Comparison of ENCODE assay signal across 27 mouse cellular contexts in the genomic region with DNA sequence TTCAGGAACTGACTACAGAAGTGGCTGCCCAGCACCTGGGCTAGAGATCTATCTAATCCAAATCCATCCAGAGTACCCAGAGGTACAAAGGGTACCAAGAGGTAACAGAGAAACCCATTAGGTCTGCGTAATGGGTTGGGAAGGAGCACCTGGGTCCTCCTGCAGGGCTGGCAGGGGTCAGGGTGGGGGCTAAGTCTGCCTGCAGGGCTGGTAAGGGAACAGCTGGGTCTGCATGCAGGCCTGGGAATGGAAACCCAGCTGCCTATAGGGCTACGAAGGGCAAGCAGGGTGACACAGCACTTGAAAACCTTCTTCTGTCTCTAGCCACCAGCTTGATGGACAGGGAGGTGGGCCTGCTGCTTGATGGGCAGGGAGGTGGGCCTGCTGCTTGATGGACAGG. TPM values are rescaled to one million over a fixed set of nuclear protein-coding genes. Genes with fewer than 3 reads are reported as not detected.
DNase-seq lines count a peak whose midpoint lies in the region; ATAC-seq and TF ChIP-seq lines count a peak whose summit lies in the region.
"Had no signal": no experiment of that assay in that cellular context is flagged by ENCODE, and none has a peak within 500 bp of the region (broad histone marks: within the 10 kb centered on the region; RNA-seq: fewer than 3 reads in every experiment).

No protein-coding gene starts in this region.

- H3K9me3 ChIP-seq in forebrain, embryonic 15.5 days: no peaks in the 10 kb centered on the region
- H3K9me3 ChIP-seq in forebrain, postnatal 0 days (ENCODE audit: low read length): no peaks in the 10 kb centered on the region
- no peaks in the 10 kb centered on the region for H3K9me3 ChIP-seq in hindbrain, embryonic 12.5 days (replicated peaks)
- no peaks in the 10 kb centered on the region for H3K9me3 ChIP-seq in hindbrain, embryonic 14.5 days (ENCODE audit: control insufficient read depth, low read length)
- H3K9me3 ChIP-seq in midbrain, embryonic 15.5 days: no peaks in the 10 kb centered on the region
- no peaks in the 10 kb centered on the region for H3K9me3 ChIP-seq in midbrain, postnatal 0 days (ENCODE audit: low read length)
- H3K9me3 ChIP-seq: embryonic facial prominence, embryonic 13.5 days; heart, embryonic 12.5 days; heart, embryonic 15.5 days; hindbrain, embryonic 15.5 days had no signal

- no peak overlapping the region for H3K4me3 ChIP-seq in forebrain, embryonic 15.5 days
- no peak overlapping the region for H3K4me3 ChIP-seq in forebrain, postnatal 0 days (ENCODE audit: low read depth, low read length)
- no peak overlapping the region for H3K4me3 ChIP-seq in hindbrain, embryonic 12.5 days
- no peak overlapping the region for H3K4me3 ChIP-seq in hindbrain, embryonic 14.5 days (replicated peaks; ENCODE audit: low read length)
- no peak overlapping the region for H3K4me3 ChIP-seq in midbrain, embryonic 15.5 days
- H3K4me3 ChIP-seq in midbrain, postnatal 0 days (ENCODE audit: low read depth, low read length): no peak overlapping the region
- H3K4me3 ChIP-seq: embryonic facial prominence, embryonic 13.5 days; erythroblast, embryonic 14.5 days; heart, embryonic 12.5 days; heart, embryonic 15.5 days; hindbrain, embryonic 15.5 days had no signal

- H3K9ac ChIP-seq in forebrain, embryonic 15.5 days (replicated peaks): no peak overlapping the region
- H3K9ac ChIP-seq in forebrain, postnatal 0 days: no peak overlapping the region
- no peak overlapping the region for H3K9ac ChIP-seq in hindbrain, embryonic 12.5 days
- no peak overlapping the region for H3K9ac ChIP-seq in hindbrain, embryonic 14.5 days
- H3K9ac ChIP-seq in midbrain, embryonic 15.5 days: no peak overlapping the region
- no peak overlapping the region for H3K9ac ChIP-seq in midbrain, postnatal 0 days (replicated peaks; ENCODE audit: low read length, poor library complexity, severe bottlenecking)
- H3K9ac ChIP-seq: embryonic facial prominence, embryonic 13.5 days; heart, embryonic 12.5 days; heart, embryonic 15.5 days; hindbrain, embryonic 15.5 days had no signal

- 73% methylated on average over 2 of the region's 2 CpGs for WGBS in forebrain, embryonic 15.5 days
- 69% methylated on average over 2 of the region's 2 CpGs for WGBS in forebrain, postnatal 0 days
- 49% methylated on average over 2 of the region's 2 CpGs for WGBS in hindbrain, embryonic 12.5 days
- WGBS in hindbrain, embryonic 14.5 days: 42% methylated on average over 2 of the region's 2 CpGs
- WGBS in midbrain, embryonic 15.5 days: 55% methylated on average over 2 of the region's 2 CpGs
- 63% methylated on average over 2 of the region's 2 CpGs for WGBS in midbrain, postnatal 0 days

- DNase-seq in forebrain, postnatal 0 days: no peak
- DNase-seq in hindbrain, embryonic 14.5 days (ENCODE audit: low spot score): no peak
- no peak for DNase-seq in midbrain, postnatal 0 days (ENCODE audit: low spot score)
- no peak for DNase-seq in right cerebral cortex, postnatal 25 days
- DNase-seq: adrenal gland, adult 2 months; adrenal gland, postnatal 14 days; cerebellum, adult 11 months; cerebellum, adult 2 months; cerebellum, adult 9-11 months; cerebellum, postnatal 25 days; gastrocnemius, postnatal 25 days; heart, adult 18-20 months; heart, postnatal 10 days; heart, postnatal 36 days; kidney, adult 18-20 months had no signal

- no peak overlapping the region for H3K4me2 ChIP-seq in forebrain, embryonic 15.5 days (replicated peaks)
- no peak overlapping the region for H3K4me2 ChIP-seq in forebrain, postnatal 0 days (ENCODE audit: low read depth)
- no peak overlapping the region for H3K4me2 ChIP-seq in hindbrain, embryonic 12.5 days (replicated peaks)
- no peak overlapping the region for H3K4me2 ChIP-seq in hindbrain, embryonic 14.5 days (replicated peaks)
- H3K4me2 ChIP-seq in midbrain, embryonic 15.5 days: no peak overlapping the region
- H3K4me2 ChIP-seq in midbrain, postnatal 0 days (ENCODE audit: low read depth, low read length, poor library complexity, severe bottlenecking): no peak overlapping the region
- H3K4me2 ChIP-seq: embryonic facial prominence, embryonic 13.5 days; heart, embryonic 12.5 days; heart, embryonic 15.5 days; hindbrain, embryonic 15.5 days had no signal

- TF ChIP-seq CTCF in forebrain, postnatal 0 days (IDR thresholded peaks at IDR 0.05; ENCODE audit: low read depth): no peak
- TF ChIP-seq CTCF in midbrain, postnatal 0 days (IDR thresholded peaks at IDR 0.05): no peak

- ATAC-seq in forebrain, embryonic 15.5 days (replicated peaks): 0 out of 2 replicates have a peak, but pooled peaks have one; percentile 29
- no peak for ATAC-seq in forebrain, postnatal 0 days
- ATAC-seq in hindbrain, embryonic 12.5 days (ENCODE audit: low FRiP score): peak; percentile 74
- no peak for ATAC-seq in hindbrain, embryonic 14.5 days (ENCODE audit: low FRiP score)
- ATAC-seq in midbrain, embryonic 15.5 days (replicated peaks): 0 out of 2 replicates have a peak, but pooled peaks have one; percentile 37
- ATAC-seq in midbrain, postnatal 0 days (ENCODE audit: low FRiP score): no peak
- ATAC-seq: CD4-positive, CD25-positive, alpha-beta regulatory T cell, adult 4 months; inflammation-experienced regulatory T-cells, adult 6 months; intestine, embryonic 16.5 days had no signal

- no peak overlapping the region for H3K27ac ChIP-seq in forebrain, embryonic 15.5 days (replicated peaks)
- no peak overlapping the region for H3K27ac ChIP-seq in forebrain, postnatal 0 days (ENCODE audit: low read depth, low read length)
- peak overlapping the region; percentile 44; the same call in 1 of the 2 replicates for H3K27ac ChIP-seq in hindbrain, embryonic 12.5 days
- no peak overlapping the region for H3K27ac ChIP-seq in hindbrain, embryonic 14.5 days
- H3K27ac ChIP-seq in midbrain, embryonic 15.5 days: no peak overlapping the region
- no peak overlapping the region for H3K27ac ChIP-seq in midbrain, postnatal 0 days (ENCODE audit: low read depth, low read length)
- H3K27ac ChIP-seq: embryonic facial prominence, embryonic 13.5 days; heart, embryonic 15.5 days; hindbrain, embryonic 15.5 days had no signal

- no peaks in the 10 kb centered on the region for H3K36me3 ChIP-seq in forebrain, embryonic 15.5 days
- peaks cover 14% of the 10 kb centered on the region for H3K36me3 ChIP-seq in forebrain, postnatal 0 days (ENCODE audit: insufficient read depth)
- H3K36me3 ChIP-seq in hindbrain, embryonic 12.5 days: no peaks in the 10 kb centered on the region
- H3K36me3 ChIP-seq in hindbrain, embryonic 14.5 days (replicated peaks; ENCODE audit: control insufficient read depth, insufficient read depth): no peaks in the 10 kb centered on the region
- H3K36me3 ChIP-seq in midbrain, embryonic 15.5 days (replicated peaks): no peaks in the 10 kb centered on the region
- H3K36me3 ChIP-seq in midbrain, postnatal 0 days (ENCODE audit: insufficient read depth, low read length): no peaks in the 10 kb centered on the region
- H3K36me3 ChIP-seq: embryonic facial prominence, embryonic 13.5 days; heart, embryonic 12.5 days; heart, embryonic 15.5 days; hindbrain, embryonic 15.5 days had no signal

- H3K27me3 ChIP-seq in forebrain, embryonic 15.5 days: no peaks in the 10 kb centered on the region
- no peaks in the 10 kb centered on the region for H3K27me3 ChIP-seq in forebrain, postnatal 0 days (ENCODE audit: insufficient read depth, low read length)
- H3K27me3 ChIP-seq in hindbrain, embryonic 12.5 days: no peaks in the 10 kb centered on the region
- no peaks in the 10 kb centered on the region for H3K27me3 ChIP-seq in hindbrain, embryonic 14.5 days (ENCODE audit: control insufficient read depth, insufficient read depth, low read length)
- H3K27me3 ChIP-seq in midbrain, embryonic 15.5 days (replicated peaks): no peaks in the 10 kb centered on the region
- H3K27me3 ChIP-seq in midbrain, postnatal 0 days (ENCODE audit: insufficient read depth, low read length): no peaks in the 10 kb centered on the region
- H3K27me3 ChIP-seq: embryonic facial prominence, embryonic 13.5 days; heart, embryonic 12.5 days; heart, embryonic 15.5 days; hindbrain, embryonic 15.5 days had no signal

- H3K4me1 ChIP-seq in forebrain, embryonic 15.5 days: peaks cover 5% of the 10 kb centered on the region
- H3K4me1 ChIP-seq in forebrain, postnatal 0 days (ENCODE audit: insufficient read depth): peaks cover 4% of the 10 kb centered on the region
- H3K4me1 ChIP-seq in hindbrain, embryonic 12.5 days: peaks cover 11% of the 10 kb centered on the region
- peaks cover 4% of the 10 kb centered on the region for H3K4me1 ChIP-seq in hindbrain, embryonic 14.5 days (replicated peaks; ENCODE audit: control insufficient read depth, insufficient read depth, low read length)
- H3K4me1 ChIP-seq in midbrain, embryonic 15.5 days: peaks cover 6% of the 10 kb centered on the region
- H3K4me1 ChIP-seq in midbrain, postnatal 0 days (ENCODE audit: insufficient read depth, low read length): no peaks in the 10 kb centered on the region
- H3K4me1 ChIP-seq: heart, embryonic 15.5 days had no signal

RNA-seq across cellular contexts. Expression of a gene that starts 19.1 kb away (rescaled TPM):
- 51.1 and 54.6 TPM in 2 replicates for polyA plus RNA-seq in forebrain, embryonic 15.5 days (2015; fragmentation: Nextera tagmentation; extraction: Ambion mirVana)
- total RNA-seq in forebrain, postnatal 0 days (2014; rRNA removed): 31.6 and 42.2 TPM in 2 replicates
- 14.4 and 28.7 TPM in 2 replicates for polyA plus RNA-seq in forebrain, postnatal 0 days (2015; fragmentation: Nextera tagmentation; extraction: Ambion mirVana)
- 28.2 and 30.4 TPM in 2 replicates for polyA plus RNA-seq in hindbrain, embryonic 12.5 days (2016; fragmentation: Nextera tagmentation; extraction: Ambion mirVana)
- polyA plus RNA-seq in hindbrain, embryonic 14.5 days (2014; fragmentation: Nextera tagmentation; extraction: Ambion mirVana): 18.7 and 19.7 TPM in 2 replicates
- 31.3 and 35.0 TPM in 2 replicates for polyA plus RNA-seq in midbrain, embryonic 15.5 days (2015; fragmentation: Nextera tagmentation; extraction: Ambion mirVana)
- 28.3 TPM in 2 replicates for total RNA-seq in midbrain, postnatal 0 days (2014; rRNA removed)
- 13.7 and 18.3 TPM in 2 replicates for polyA plus RNA-seq in midbrain, postnatal 0 days (2015; fragmentation: Nextera tagmentation; extraction: Ambion mirVana)
- total RNA-seq: heart, adult 18-20 months; heart, postnatal 36 days; MEL had no signal
- polyA plus RNA-seq: CD4-positive, CD25-positive, alpha-beta regulatory T cell, adult 4 months; erythroblast, embryonic 14.5 days; inflammation-experienced regulatory T-cells, adult 6 months had no signal

Comparison
In these comparisons a context has a peak if more than half of its experiments do, and no peak if none do; other contexts are left out.
1. ATAC-seq: peak in forebrain, embryonic 15.5 days (single experiment), hindbrain, embryonic 12.5 days (single experiment) and midbrain, embryonic 15.5 days (single experiment); none in forebrain, postnatal 0 days (single experiment), hindbrain, embryonic 14.5 days (single experiment) and midbrain, postnatal 0 days (single experiment).